Mouse (Mus musculus) liver, embryonic 14.5 days (tissue): Measurements from ENCODE around the gene Galt. TPM values are rescaled to one million over a fixed set of nuclear protein-coding genes. Genes with fewer than 3 reads are reported as not detected.

ENCODE experiments used
- polyA plus RNA-seq, 2 experiments: library from polyadenylated mRNA; depleted of rRNA in 1 of 2; stranded (reverse) in 1 of 2; unstranded in 1 of 2; fragments of >200 nt; fragmentation: Nextera tagmentation in 1 of 2; extraction: Ambion mirVana in 1 of 2; gene quantifications; 2 replicates each; pipeline versions ENCODE4 v1.2.1 to v1.2.3; 2012 to 2014

Gene Galt
- polyA plus RNA-seq, 2 experiments: 19.2 to 24.2 TPM

Other genes with a start within 250 kb of the Galt start
- not detected in 2 replicates for gene 1110017D15Rik, start 237.9 kb upstream of the Galt start, polyA plus RNA-seq (2012; rRNA removed)
- not detected in 2 replicates for gene 1110017D15Rik, start 237.9 kb upstream of the Galt start, polyA plus RNA-seq (2014; fragmentation: Nextera tagmentation; extraction: Ambion mirVana)
- gene Fam219a, start 185.7 kb upstream of the Galt start, polyA plus RNA-seq (2012; rRNA removed): 1.8 TPM in 2 replicates
- 0.38 and 0.58 TPM in 2 replicates for gene Fam219a, start 185.7 kb upstream of the Galt start, polyA plus RNA-seq (2014; fragmentation: Nextera tagmentation; extraction: Ambion mirVana)
- gene Dnaic1, start 185.5 kb upstream of the Galt start, polyA plus RNA-seq (2012; rRNA removed): 1.3 and 1.9 TPM in 2 replicates
- 2.1 and 2.6 TPM in 2 replicates for gene Dnaic1, start 185.5 kb upstream of the Galt start, polyA plus RNA-seq (2014; fragmentation: Nextera tagmentation; extraction: Ambion mirVana)
- 1.2 and 1.5 TPM in 2 replicates for gene Enho, start 114.9 kb upstream of the Galt start, polyA plus RNA-seq (2012; rRNA removed)
- gene Enho, start 114.9 kb upstream of the Galt start, polyA plus RNA-seq (2014; fragmentation: Nextera tagmentation; extraction: Ambion mirVana): 1.7 and 1.8 TPM in 2 replicates
- 0.75 and 0.88 TPM in 2 replicates for gene Cntfr, start 58.1 kb upstream of the Galt start, polyA plus RNA-seq (2012; rRNA removed)
- 0.17 and 0.32 TPM in 2 replicates for gene Cntfr, start 58.1 kb upstream of the Galt start, polyA plus RNA-seq (2014; fragmentation: Nextera tagmentation; extraction: Ambion mirVana)
- 11.2 and 13.9 TPM in 2 replicates for gene Il11ra1, start 55.2 kb upstream of the Galt start, polyA plus RNA-seq (2012; rRNA removed)
- 23.8 and 27.1 TPM in 2 replicates for gene Il11ra1, start 55.2 kb upstream of the Galt start, polyA plus RNA-seq (2014; fragmentation: Nextera tagmentation; extraction: Ambion mirVana)
- 24.0 and 25.0 TPM in 2 replicates for gene Rpp25l, start 41.7 kb upstream of the Galt start, polyA plus RNA-seq (2012; rRNA removed)
- gene Rpp25l, start 41.7 kb upstream of the Galt start, polyA plus RNA-seq (2014; fragmentation: Nextera tagmentation; extraction: Ambion mirVana): 31.4 and 38.2 TPM in 2 replicates
- 28.7 and 39.8 TPM in 2 replicates for gene Dctn3, start 32.1 kb upstream of the Galt start, polyA plus RNA-seq (2012; rRNA removed)
- 63.9 and 68.6 TPM in 2 replicates for gene Dctn3, start 32.1 kb upstream of the Galt start, polyA plus RNA-seq (2014; fragmentation: Nextera tagmentation; extraction: Ambion mirVana)
- not detected in 2 replicates for gene Arid3c, start 24.1 kb upstream of the Galt start, polyA plus RNA-seq (2012; rRNA removed)
- gene Arid3c, start 24.1 kb upstream of the Galt start, polyA plus RNA-seq (2014; fragmentation: Nextera tagmentation; extraction: Ambion mirVana): not detected in 2 replicates
- 24.4 and 30.2 TPM in 2 replicates for gene Sigmar1, start 929 bp downstream of the Galt start, polyA plus RNA-seq (2012; rRNA removed)
- gene Sigmar1, start 929 bp downstream of the Galt start, polyA plus RNA-seq (2014; fragmentation: Nextera tagmentation; extraction: Ambion mirVana): 36.0 and 36.2 TPM in 2 replicates
- 9.5 and 10.8 TPM in 2 replicates for gene Ccl27a, start 19.0 kb downstream of the Galt start, polyA plus RNA-seq (2012; rRNA removed)
- 7.8 and 8.2 TPM in 2 replicates for gene Ccl27a, start 19.0 kb downstream of the Galt start, polyA plus RNA-seq (2014; fragmentation: Nextera tagmentation; extraction: Ambion mirVana)
- gene Gm21541, start 148.4 kb downstream of the Galt start, polyA plus RNA-seq (2012; rRNA removed): not detected in 2 replicates
- gene Gm21541, start 148.4 kb downstream of the Galt start, polyA plus RNA-seq (2014; fragmentation: Nextera tagmentation; extraction: Ambion mirVana): not detected in 2 replicates
- 0.12 and 0.61 TPM in 2 replicates for gene Gm20878, start 186.3 kb downstream of the Galt start, polyA plus RNA-seq (2012; rRNA removed)
- 0.24 and 0.52 TPM in 2 replicates for gene Gm20878, start 186.3 kb downstream of the Galt start, polyA plus RNA-seq (2014; fragmentation: Nextera tagmentation; extraction: Ambion mirVana)
- gene Fam205a4, start 210.8 kb downstream of the Galt start, polyA plus RNA-seq (2012; rRNA removed): 0.01 TPM in 1 of 2 replicates, not detected in the other
- gene Fam205a4, start 210.8 kb downstream of the Galt start, polyA plus RNA-seq (2014; fragmentation: Nextera tagmentation; extraction: Ambion mirVana): 0.04 TPM in 1 of 2 replicates, not detected in the other